Mouse (Mus musculus) heart, postnatal 4 days (tissue): ENCODE measurements around the gene Cenpf. TPM values are rescaled to one million over a fixed set of nuclear protein-coding genes. Genes with fewer than 3 reads are reported as not detected.
"Not testable (repeated sequence)": the region's sequence is repeated elsewhere in the genome, so short reads cannot be mapped to it uniquely, and the experiment has no call there.

ENCODE experiments used
- DNase-seq: peaks from one replicate; pipeline ENCODE4 v3.0.0; 2021
- total RNA-seq, 2 experiments: library from RNA; stranded (reverse); gene quantifications; 2 replicates each; pipeline ENCODE4 v1.2.3; 2021

The Cenpf gene
- total RNA-seq, 2 experiments from 2014 or later, result 49.5 to 65.6 TPM

GRCm38 (mm10) chr1:189694391-189694790, 6.5 kb upstream of the Cenpf start:
- no peak for DNase-seq

DNA sequence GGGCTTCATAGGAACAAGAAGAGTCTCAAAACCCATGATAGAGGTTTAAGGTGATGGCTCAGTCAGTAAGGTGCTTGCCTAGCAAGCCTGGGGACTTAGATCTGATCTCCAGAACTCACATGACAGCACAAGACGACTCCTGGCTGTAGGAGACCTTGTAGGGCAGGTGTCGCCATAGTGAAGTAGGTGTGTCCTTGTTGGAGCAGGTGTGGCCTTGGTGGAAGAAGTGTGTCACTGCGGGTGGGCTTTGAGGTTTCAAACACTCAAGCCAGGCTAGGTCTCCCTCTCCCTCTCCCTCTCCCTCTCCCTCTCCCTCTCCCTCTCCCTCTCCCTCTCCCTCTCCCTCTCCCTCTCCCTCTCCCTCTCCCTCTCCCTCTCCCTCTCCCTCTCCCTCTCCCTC, 4.6 kb upstream of the Cenpf start:
- not testable (repeated sequence) for DNase-seq

DNA sequence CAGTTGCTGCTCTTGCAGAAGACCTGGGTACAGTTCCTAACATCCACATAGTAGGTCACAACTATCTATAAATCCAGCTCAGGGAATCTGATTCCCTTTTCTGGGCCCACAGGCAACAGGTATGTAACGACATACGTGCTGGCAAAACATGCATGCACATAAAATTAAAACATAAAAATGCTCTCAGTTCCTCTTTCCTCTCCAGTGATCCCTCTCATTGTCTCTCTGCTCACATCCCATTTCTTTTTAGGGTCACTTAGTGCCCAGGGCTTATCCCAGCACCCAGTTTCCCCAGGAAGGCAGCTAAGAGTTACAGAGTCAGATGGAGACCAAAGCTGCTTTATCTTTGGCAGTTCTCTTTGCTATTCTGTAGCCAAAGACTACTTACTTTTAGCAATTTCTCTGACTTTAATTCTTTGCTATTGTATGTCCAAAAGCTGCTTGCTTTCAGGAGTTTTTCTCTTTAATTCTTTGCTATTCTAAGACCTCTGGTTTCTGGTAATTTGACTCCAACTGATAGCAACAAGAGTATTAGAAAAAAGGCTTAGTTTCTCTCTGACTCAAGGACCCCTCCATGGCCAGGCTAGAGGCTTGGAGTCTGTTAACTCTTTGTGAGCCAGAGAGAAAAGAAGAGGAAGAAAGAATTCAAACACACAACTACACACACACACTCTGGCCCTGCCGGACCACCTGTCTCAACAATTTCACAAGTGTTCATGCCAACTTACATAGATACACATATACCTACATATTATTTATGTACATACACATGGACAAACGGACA, 1.4 kb upstream of the Cenpf start:
- no peak for DNase-seq

DNA sequence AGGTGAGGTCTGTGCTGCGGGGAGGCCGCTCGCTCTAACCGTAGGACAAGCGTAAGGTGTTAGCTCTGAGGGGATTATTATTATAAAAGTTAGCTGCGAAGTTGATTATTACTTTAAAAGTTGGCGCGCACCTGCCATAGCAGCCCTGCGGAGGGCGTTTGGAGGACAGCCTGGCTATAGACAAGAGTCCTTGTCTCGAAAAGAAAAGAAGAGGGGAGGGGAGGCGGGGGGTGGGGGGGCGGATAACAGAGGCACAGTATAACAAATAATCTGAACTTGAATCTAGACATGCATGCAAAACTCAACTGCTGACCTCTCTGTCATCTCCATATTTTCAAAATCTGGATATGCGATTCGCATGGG, 483 bp upstream of the Cenpf start:
- DNase-seq, result no peak

DNA sequence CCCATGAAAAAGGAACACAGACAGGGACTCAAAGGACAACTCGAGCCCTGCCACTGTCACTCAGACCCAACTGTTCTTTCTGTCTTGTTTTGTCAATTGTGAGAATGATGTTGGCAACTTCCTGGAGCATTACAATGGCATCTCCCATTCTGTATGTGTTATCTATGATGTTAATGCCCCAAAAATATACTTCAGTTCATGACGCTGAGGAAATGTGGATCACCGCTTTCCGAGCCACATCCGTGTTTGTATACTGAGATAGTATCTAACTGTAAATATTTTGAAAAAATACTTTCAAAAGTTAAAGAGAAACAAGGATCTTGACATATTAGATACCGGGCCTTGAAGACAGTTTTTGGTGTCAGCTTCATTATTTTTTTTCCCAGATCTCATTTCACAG, 1.9 kb downstream of the Cenpf start:
- no peak for DNase-seq

GRCm38 (mm10) chr1:189684786-189685415, 3.0 kb downstream of the Cenpf start:
- no peak for DNase-seq

DNA sequence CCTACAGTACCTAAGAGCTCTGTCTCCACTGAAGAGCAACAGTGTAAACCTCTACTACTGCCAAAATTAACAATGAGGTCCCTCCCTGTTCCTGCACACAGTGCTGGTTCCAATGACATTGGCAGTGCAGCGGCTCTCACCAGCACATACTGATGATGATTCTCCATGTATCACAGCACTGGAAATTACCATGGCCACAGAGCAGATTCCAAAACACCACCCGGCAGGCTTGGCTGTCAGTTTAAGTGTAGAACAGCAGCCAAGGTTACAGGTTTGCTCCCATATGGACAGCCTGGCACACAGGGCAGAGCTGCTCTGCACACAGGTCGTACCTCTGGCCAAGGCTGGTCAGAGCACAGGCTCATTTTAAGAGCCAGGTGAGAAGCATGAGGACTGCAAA, 8.3 kb downstream of the Cenpf start:
- peak; percentile 17 for DNase-seq

- no peak for DNase-seq
These were observed 11.9 kb downstream of the Cenpf start for GRCm38 (mm10) chr1:189675953-189676352.

DNA sequence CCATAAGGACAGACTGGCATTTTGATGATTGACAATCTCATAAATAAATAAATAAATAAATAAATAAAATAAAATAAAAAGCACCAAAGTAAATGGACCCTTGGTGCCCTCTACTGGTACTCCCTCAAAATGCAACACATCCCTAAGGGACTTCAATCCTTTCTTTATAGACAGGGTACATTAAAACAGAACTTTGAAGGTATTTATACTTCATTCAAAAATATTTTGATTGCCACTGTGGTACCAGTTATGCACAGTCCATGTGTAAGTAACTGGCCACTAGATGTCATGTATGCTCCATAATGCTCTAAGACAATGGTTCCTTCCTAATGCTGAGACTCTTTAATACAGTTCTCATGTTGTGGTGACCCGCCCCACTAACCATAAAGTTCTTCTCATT, 12.5 kb downstream of the Cenpf start:
- peak; percentile 58 for DNase-seq

- DNase-seq, result no peak
These were observed 21.9 kb downstream of the Cenpf start for GRCm38 (mm10) chr1:189665966-189666365.

GRCm38 (mm10) chr1:189664873-189665144, 23.1 kb downstream of the Cenpf start:
- no peak for DNase-seq

DNA sequence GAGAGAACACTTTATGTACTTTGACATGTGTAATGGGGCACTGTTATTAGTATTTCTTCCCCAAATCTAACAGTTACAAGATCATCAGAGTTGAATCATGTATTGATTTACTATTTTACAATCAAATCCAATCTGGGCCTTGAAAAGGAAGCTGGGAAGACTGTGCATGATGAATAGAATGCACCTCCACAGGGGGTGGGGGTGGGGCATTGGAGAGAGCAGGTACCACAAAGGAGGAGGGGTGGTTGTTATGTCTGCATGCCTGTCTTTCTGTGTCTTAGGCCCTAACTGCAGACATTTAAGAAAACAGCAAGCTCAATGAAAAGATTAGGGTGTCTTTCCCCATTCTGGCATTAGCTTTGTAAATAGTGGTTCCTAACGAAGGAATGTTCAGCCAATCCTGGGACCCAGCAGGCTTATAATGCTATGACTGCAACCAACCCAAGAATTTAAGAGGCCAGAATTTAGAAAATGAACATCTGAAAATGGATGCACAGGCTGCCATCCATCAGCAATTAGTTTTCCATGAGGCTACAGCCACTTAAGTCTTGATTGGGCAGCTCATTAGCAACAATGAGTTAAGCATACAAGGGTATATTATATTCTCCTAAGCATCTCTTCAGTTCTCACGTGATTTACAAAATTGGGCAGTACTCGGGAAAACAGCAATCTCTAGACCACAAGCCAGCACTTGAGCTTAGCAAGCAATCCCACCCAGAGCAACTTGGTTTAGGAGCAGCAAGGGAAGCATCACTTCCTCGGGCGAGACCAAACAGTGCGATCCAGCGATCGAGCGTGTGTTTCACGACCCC, 23.6 kb downstream of the Cenpf start:
- no peak for DNase-seq

DNA sequence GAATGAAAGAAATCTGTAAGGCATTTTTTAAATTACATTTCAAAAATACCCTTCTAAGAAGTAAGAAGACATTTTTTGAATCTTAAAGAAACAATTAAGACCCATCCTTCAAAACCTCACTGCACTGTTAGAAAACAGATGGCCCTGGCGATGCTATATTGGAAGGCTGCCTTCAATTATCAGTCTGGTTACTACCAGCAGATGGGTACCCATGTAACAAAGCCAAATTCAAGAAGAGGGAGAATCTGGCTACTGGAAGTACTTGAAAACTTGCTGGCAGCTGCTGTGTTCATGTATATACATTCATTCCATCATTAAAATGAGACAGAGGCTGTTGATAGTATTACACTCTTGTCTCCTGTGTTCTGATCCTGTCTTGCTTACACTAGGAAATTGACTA, 24.4 kb downstream of the Cenpf start:
- no peak for DNase-seq

GRCm38 (mm10) chr1:189661856-189662255, 26.0 kb downstream of the Cenpf start:
- peak; percentile 47 for DNase-seq

- no peak for DNase-seq
These were observed 30.5 kb downstream of the Cenpf start for GRCm38 (mm10) chr1:189657406-189657805.

- DNase-seq, result no peak
These were observed 34.1 kb downstream of the Cenpf start for GRCm38 (mm10) chr1:189653746-189654145.

- no peak for DNase-seq
These were observed 41.3 kb downstream of the Cenpf start for GRCm38 (mm10) chr1:189646597-189646996.

DNA sequence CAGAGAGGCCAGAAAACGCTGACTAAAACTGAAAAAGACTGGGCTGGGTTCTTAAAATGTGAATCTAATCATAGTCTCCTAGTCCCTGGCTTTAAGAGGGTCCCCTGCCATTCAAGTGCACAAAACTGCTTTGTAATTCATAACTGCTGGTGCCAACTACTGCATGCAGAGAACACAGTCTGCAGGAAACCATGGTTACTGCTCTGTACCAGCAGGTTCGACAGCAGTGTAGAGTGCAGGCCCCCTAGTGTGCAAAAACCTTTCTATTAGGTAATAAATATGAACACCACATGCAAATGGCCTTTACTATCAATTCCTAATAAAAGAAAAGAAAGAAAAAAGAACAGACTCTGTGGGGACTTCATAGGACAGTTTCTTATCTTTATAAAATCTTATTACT, 42.5 kb downstream of the Cenpf start:
- DNase-seq, result no peak

GRCm38 (mm10) chr1:189644700-189645345, 43.1 kb downstream of the Cenpf start:
- DNase-seq, result no peak

GRCm38 (mm10) chr1:189639581-189639980, 48.3 kb downstream of the Cenpf start:
- DNase-seq, result no peak

GRCm38 (mm10) chr1:189633791-189634190, 54.1 kb downstream of the Cenpf start:
- no peak for DNase-seq

- no peak for DNase-seq
These were observed 55.8 kb downstream of the Cenpf start for GRCm38 (mm10) chr1:189631906-189632675.
